Mouse (Mus musculus) embryo, embryonic 11 days (tissue): Measurements from ENCODE around the gene Rab10.
A peak's percentile ranks its signal among the peaks of the same experiment; 100 is the strongest.

Experiments
- DNase-seq: peaks from one replicate; pipeline ENCODE4 v3.0.0-alpha.2; 2015

The Rab10 gene

GRCm38 (mm10) chr12:3235646-3236161 lies 74.1 kb downstream of the Rab10 start:
- DNase-seq, result peak; percentile 92

- DNase-seq, result peak; percentile 95
Measured at GRCm38 (mm10) chr12:3235124-3235631, 74.6 kb downstream of the Rab10 start.

GRCm38 (mm10) chr12:3234061-3234460 lies 75.7 kb downstream of the Rab10 start:
- no peak for DNase-seq

GRCm38 (mm10) chr12:3223352-3223751 lies 86.4 kb downstream of the Rab10 start:
- no peak for DNase-seq

- DNase-seq, result no peak
Measured at GRCm38 (mm10) chr12:3210181-3210580, 99.6 kb downstream of the Rab10 start.

- peak; percentile 2 for DNase-seq
Measured at GRCm38 (mm10) chr12:3209163-3209562, 100.6 kb downstream of the Rab10 start.
